Mouse (Mus musculus) erythroblast, embryonic 14.5 days (primary cell): ENCODE results near the gene Adat1.

Experiments used
- GATA1 ChIP-seq: IDR thresholded peaks from 2 replicates; pipeline ENCODE4 v1.6.1; 2012; ENCODE audit warnings: low read length, inconsistent platforms, mixed read lengths
- TAL1 ChIP-seq: IDR thresholded peaks from 3 replicates; pipeline ENCODE4 v1.6.1; 2012; ENCODE audit warnings: low read length, inconsistent platforms, mixed read lengths

DNA sequence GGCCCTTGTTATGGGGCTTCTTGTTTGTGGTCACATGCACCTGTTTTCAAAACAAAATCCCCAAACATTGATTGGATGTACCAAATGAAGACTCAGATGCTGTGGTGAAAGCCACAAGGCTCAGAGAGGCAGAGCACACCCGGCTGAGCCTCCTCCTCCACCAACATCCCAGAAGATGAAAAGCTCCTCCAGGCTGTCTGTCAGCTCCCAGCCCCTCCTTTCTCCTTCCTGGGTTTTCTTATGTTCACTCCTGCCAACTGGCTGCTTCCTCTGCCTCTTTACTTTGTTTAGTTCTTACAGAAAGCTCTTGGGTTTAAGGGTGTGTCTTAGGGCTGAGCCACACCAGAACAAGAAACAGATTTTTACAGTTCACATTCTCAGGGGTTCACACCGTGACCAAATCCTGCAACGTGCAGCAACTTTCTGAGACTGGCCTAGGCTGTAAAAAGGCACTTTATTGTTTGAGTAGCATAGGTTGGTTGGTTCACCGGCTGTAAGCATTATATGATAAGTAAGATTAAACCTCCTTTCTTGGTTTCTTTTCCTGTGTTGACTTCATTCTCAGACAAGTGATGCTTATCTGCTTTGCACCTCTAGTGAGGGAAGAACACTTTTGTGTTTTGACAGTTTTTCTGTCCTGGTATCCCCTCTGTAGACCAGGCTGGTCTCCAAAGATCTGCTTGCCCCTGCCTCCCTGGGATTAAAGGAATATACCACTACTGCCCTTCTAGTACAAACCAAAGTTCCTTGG is 37.1 kb downstream of the Adat1 start:
- TF ChIP-seq TAL1, result no peak
- no peak for TF ChIP-seq GATA1
